Mouse (Mus musculus) left cerebral cortex, postnatal 25 days (tissue): ENCODE results near the gene Vstm2l. TPM values are rescaled to one million over a fixed set of nuclear protein-coding genes. Genes with fewer than 3 reads are reported as not detected.

Experiments
- DNase-seq, 2 experiments: peaks; one replicate each; pipeline ENCODE4 v3.0.0; 2022; ENCODE audit warnings: low spot score in 2 of 2, mixed read lengths in 1 of 2
- intact Hi-C: fragments of 180-260 bp; cut with DNase I; formaldehyde crosslinking; loops from one replicate; pipeline ENCODE4 v1.15.1; 2025
- total RNA-seq, 2 experiments: library from RNA; stranded (reverse); gene quantifications; 2 replicates each; pipeline ENCODE4 v1.2.3; 2021

Vstm2l gene
- total RNA-seq, 2 experiments from 2014 or later, result 171 to 175 TPM

GRCm38 (mm10) chr2:157985611-157986010, 71.2 kb downstream of the Vstm2l start:
- intact Hi-C loops, result loop anchor here (5.0 kb wide), 1 partner anchor 348 kb away; no protein-coding TSS in a partner anchor
- DNase-seq, result no peak

DNA sequence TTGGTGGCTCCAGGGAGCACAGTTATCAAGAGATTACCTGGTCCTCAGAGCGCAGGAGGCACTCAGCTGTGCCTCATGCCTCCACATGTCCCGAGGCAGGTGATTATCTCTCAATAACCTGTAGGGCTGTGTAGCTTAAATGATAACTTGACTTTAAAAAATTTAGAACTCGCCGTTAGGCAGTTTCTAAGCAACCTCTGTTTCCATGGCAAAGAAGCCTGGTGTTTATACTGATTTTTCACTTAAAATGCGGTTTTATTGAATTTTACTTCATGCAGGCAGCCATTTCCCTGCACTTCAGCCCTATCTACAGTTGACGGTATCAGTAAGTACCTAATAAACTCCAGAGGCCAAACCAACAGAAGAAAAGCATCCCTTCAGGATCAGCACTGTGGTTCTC, 71.8 kb downstream of the Vstm2l start:
- intact Hi-C loops, result loop anchor here (5.0 kb wide), 1 partner anchor 349 kb away; no protein-coding TSS in a partner anchor
- peak; percentile 13 to 18 for DNase-seq

DNA sequence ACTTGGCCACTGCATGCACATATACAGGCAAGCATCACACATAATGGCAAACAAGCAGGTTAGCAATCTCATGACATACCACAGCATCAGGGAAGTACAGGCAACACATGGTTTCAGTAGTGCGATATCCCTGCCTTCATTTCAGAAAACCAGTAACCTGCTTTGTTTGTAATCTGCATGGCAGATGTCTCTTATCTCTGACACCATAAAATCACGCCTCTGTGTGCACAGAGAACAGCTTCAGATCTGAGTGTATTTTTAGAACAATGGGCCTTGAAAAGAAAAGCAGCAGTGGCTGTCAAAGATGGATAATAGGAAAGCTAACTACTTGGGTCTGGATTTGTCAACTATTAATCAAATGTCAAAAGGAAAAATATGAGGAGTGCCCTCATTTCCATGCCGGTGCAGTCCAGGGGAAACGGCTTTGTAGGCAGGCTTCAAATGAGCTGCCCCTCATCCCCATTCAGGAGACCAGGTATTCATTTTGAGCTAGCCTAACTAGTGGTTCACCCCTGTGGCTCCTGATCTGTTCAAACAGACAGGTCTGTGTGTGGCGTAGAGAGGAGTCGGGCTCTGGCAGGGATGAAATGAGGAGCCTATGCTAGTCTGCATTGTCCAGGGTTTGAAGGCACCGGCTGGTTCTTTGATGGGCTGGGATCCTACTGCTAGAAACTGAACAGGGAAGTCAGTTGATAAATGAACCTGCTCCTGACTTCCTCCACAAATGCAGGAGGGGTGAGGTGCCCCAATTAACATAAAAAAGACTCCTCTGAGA, 74.2 kb downstream of the Vstm2l start:
- intact Hi-C loops, result loop anchor here (5.0 kb wide), 1 partner anchor 351 kb away; no protein-coding TSS in a partner anchor
- no peak for DNase-seq

GRCm38 (mm10) chr2:157989946-157990345, 75.5 kb downstream of the Vstm2l start:
- DNase-seq, result no peak
- intact Hi-C loops, result loop anchor here (5.0 kb wide), 1 partner anchor 353 kb away; no protein-coding TSS in a partner anchor

DNA sequence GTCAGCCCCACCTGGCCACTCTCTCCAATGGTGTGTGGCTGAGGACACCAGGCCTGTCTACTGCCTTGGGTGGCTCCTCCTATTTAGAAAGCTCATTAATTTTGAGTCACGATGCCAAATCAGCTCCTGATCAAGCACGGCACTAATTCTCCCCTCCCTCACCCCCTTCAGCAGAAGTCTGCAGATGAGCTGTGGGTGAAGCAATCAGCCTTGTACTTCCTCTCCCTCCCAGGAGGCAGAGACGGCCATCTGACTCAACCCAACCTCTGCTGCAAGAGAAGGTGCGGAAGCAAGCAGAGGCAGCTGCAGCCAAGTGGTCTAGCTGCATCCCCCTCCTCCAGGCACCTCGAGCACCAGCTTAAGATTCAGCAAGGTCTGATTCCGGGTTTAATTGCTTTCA, 76.6 kb downstream of the Vstm2l start:
- intact Hi-C loops, result no loop called here
- DNase-seq, result no peak

- intact Hi-C loops, result no loop called here
These were observed 78.0 kb downstream of the Vstm2l start for GRCm38 (mm10) chr2:157992501-157992900.

More at GRCm38 (mm10) chr2:157992501-157992900, 78.0 kb downstream of the Vstm2l start:
- no peak for DNase-seq

Other genes with a start within 250 kb of the Vstm2l start
- gene Ctnnbl1, start 177.3 kb upstream of the Vstm2l start, total RNA-seq, result 10 to 100 TPM; 29.1 to 29.4 TPM
- 10 to 100 TPM; 20.3 to 21.0 TPM for gene Tti1, start 113.8 kb downstream of the Vstm2l start, total RNA-seq
- 10 to 100 TPM; 38.5 to 45.4 TPM for gene Rprd1b, start 113.8 kb downstream of the Vstm2l start, total RNA-seq
- gene Tgm2, start 231.8 kb downstream of the Vstm2l start, total RNA-seq, result 1 to 10 TPM; 7.4 to 9.8 TPM